Mouse (Mus musculus): Measurements from ENCODE around the gene Gkn2.

DNA sequence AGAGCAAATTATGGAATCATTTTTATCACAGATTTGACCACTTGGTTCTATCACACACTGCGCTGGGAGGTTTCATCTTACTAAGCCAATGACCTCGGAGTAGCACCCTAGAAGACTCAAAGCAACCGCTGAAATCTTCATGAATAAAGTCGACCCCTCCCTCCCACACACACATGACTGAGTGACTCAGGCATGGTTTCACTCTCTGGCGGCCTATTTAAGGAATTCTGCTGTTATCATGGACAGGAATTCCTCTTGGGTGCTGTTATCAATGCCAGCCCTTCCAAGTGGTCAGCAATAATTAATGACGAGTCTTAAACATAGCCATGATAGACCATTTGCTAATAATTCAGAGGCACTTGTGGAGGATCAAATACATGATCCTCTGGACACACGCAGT, 49.1 kb downstream of the Gkn2 start:
- TF ChIP-seq MAX (IDR thresholded peaks at IDR 0.05) (no peak), USF1 (IDR thresholded peaks at IDR 0.05; ENCODE audit: low read depth) (peak; percentile 45), CTCF (IDR thresholded peaks at IDR 0.05; ENCODE audit: control insufficient read depth, insufficient read depth, insufficient read length) (no peak), MYOD1 (IDR thresholded peaks at IDR 0.05; ENCODE audit: control insufficient read depth, insufficient read length, low read depth) (no peak), CEBPB (IDR thresholded peaks at IDR 0.05; ENCODE audit: low read depth) (no peak), FOSL1 (IDR thresholded peaks at IDR 0.05; ENCODE audit: insufficient read depth, low read length, poor library complexity, severe bottlenecking) (no peak)
